Mouse (Mus musculus) forebrain, embryonic 16.5 days (tissue): ENCODE measurements around the gene Neurl4. TPM values are rescaled to one million over a fixed set of nuclear protein-coding genes. Genes with fewer than 3 reads are reported as not detected.

Experiments
- ATAC-seq: fragments of 200-750 bp; cut with Nextera tagmentation; 2 replicates; pipeline ENCODE4 v1.8.0; 2017; ENCODE audit warnings: mild to moderate bottlenecking, moderate library complexity
- H3K27ac ChIP-seq: fragments of 300-500 bp; sonication (generic); 2 replicates; pipeline ENCODE4 v1.5.1; 2014; ENCODE audit warnings: low read length, control low read depth
- H3K27me3 ChIP-seq: fragments of 300-500 bp; sonication (generic); replicated peaks from 2 replicates; pipeline ENCODE4 v1.6.1; 2014; ENCODE audit warnings: low read length; ENCODE audit not compliant: control insufficient read depth, insufficient read depth
- H3K36me3 ChIP-seq: fragments of 300-500 bp; sonication (generic); 2 replicates; pipeline ENCODE4 v1.6.1; 2014; ENCODE audit not compliant: control insufficient read depth, insufficient read depth
- H3K4me1 ChIP-seq: fragments of 300-500 bp; sonication (generic); replicated peaks from 2 replicates; pipeline ENCODE4 v1.6.1; 2014; ENCODE audit warnings: low read length; ENCODE audit not compliant: control insufficient read depth, insufficient read depth
- H3K4me2 ChIP-seq: fragments of 300-500 bp; sonication (generic); 2 replicates; pipeline ENCODE4 v1.6.1; 2014; ENCODE audit warnings: mild to moderate bottlenecking, low read length, control low read depth
- H3K4me3 ChIP-seq: fragments of 300-500 bp; sonication (generic); replicated peaks from 2 replicates; pipeline ENCODE4 v1.5.1; 2014; ENCODE audit warnings: mild to moderate bottlenecking, low read length, control low read depth
- H3K9ac ChIP-seq: fragments of 300-500 bp; sonication (generic); replicated peaks from 2 replicates; pipeline ENCODE4 v1.6.1; 2014; ENCODE audit warnings: low read depth, low read length, control low read depth
- H3K9me3 ChIP-seq: fragments of 300-500 bp; sonication (generic); 2 replicates; pipeline ENCODE4 v1.6.1; 2016; ENCODE audit warnings: low read length; ENCODE audit not compliant: control insufficient read depth
- WGBS: fragments of 180-500 bp; shearing (Covaris S2); extraction: QIAGEN DNeasy Blood & Tissue Kit; methylation state at CpG from one replicate; pipeline ENCODE4 v1.1.7; 2014; 5-methylcytosine and 5-hydroxymethylcytosine counted together
- polyA plus RNA-seq: library from polyadenylated mRNA; unstranded; fragments of >200 nt; fragmentation: Nextera tagmentation; extraction: Ambion mirVana; gene quantifications from 2 replicates; pipeline ENCODE4 v1.2.1, GENCODE M21; 2015

Neurl4 gene
- polyA plus RNA-seq, 1 experiment from 2014 or later, result 21.5 TPM

- 51% methylated on average over 15 of the region's 15 CpGs for whole genome bisulfite sequencing
- H3K27ac ChIP-seq, result no peak overlapping the region
- H3K9me3 ChIP-seq, result no peaks in the 10 kb centered on the region
- ATAC-seq, result no peak
- no peaks in the 10 kb centered on the region for H3K36me3 ChIP-seq
- peaks cover 16% of the 10 kb centered on the region for H3K4me1 ChIP-seq
- 0 out of 2 replicates have a peak overlapping the region, but pooled peaks have one; percentile 8 for H3K9ac ChIP-seq
- no peak overlapping the region for H3K4me2 ChIP-seq
- H3K27me3 ChIP-seq, result peaks cover 5% of the 10 kb centered on the region; the same call in 1 of the 2 replicates
- no peak overlapping the region for H3K4me3 ChIP-seq
These were observed 21.2 kb upstream of the Neurl4 start for GRCm38 (mm10) chr11:69879711-69880110.

- H3K9ac ChIP-seq, result peak overlapping the region; percentile 59
- no peaks in the 10 kb centered on the region for H3K36me3 ChIP-seq
- peak; percentile 45 for ATAC-seq
- H3K4me3 ChIP-seq, result peak overlapping the region; percentile 44
- H3K27me3 ChIP-seq, result peaks cover 5% of the 10 kb centered on the region; the same call in 1 of the 2 replicates
- 2% methylated on average over 18 of the region's 18 CpGs for WGBS
- H3K9me3 ChIP-seq, result no peaks in the 10 kb centered on the region
- peak overlapping the region; percentile 72 for H3K4me2 ChIP-seq
- H3K27ac ChIP-seq, result no peak overlapping the region
- H3K4me1 ChIP-seq, result peaks cover 16% of the 10 kb centered on the region
These were observed 20.4 kb upstream of the Neurl4 start for GRCm38 (mm10) chr11:69880506-69880852.

GRCm38 (mm10) chr11:69880853-69881603 is 19.8 kb upstream of the Neurl4 start, which contains the start of gene Kctd11:
TSS of gene Kctd11 (minus strand) at chr11:69881406.
- H3K36me3 ChIP-seq, result no peaks in the 10 kb centered on the region
- peak within 1 kb of the TSS; percentile 72 for H3K4me2 ChIP-seq
- peaks cover 5% of the 10 kb centered on the region; the same call in 1 of the 2 replicates for H3K27me3 ChIP-seq
- under 1% methylated on average over 46 of the region's 46 CpGs for WGBS
- ATAC-seq, result peak; percentile 78
- peak within 1 kb of the TSS; percentile 44 for H3K4me3 ChIP-seq
- H3K9ac ChIP-seq, result peak within 1 kb of the TSS; percentile 59
- H3K4me1 ChIP-seq, result peaks cover 16% of the 10 kb centered on the region
- 0 out of 2 replicates have a peak within 1 kb of the TSS, but pooled peaks have one; percentile 16 for H3K27ac ChIP-seq
- H3K9me3 ChIP-seq, result no peaks in the 10 kb centered on the region

- 56% methylated on average over 21 of the region's 21 CpGs for WGBS
- H3K36me3 ChIP-seq, result no peaks in the 10 kb centered on the region
- H3K9me3 ChIP-seq, result no peaks in the 10 kb centered on the region
- peak overlapping the region; percentile 72 for H3K4me2 ChIP-seq
- no peak for ATAC-seq
- peaks cover 5% of the 10 kb centered on the region; the same call in 1 of the 2 replicates for H3K27me3 ChIP-seq
- H3K4me1 ChIP-seq, result peaks cover 16% of the 10 kb centered on the region
- peak overlapping the region; percentile 44; the same call in 1 of the 2 replicates for H3K4me3 ChIP-seq
- no peak overlapping the region for H3K9ac ChIP-seq
- no peak overlapping the region for H3K27ac ChIP-seq
These were observed 18.8 kb upstream of the Neurl4 start for GRCm38 (mm10) chr11:69881787-69882670.

GRCm38 (mm10) chr11:69883066-69883465 is 17.8 kb upstream of the Neurl4 start:
- no peak overlapping the region for H3K9ac ChIP-seq
- H3K27me3 ChIP-seq, result peaks cover 5% of the 10 kb centered on the region; the same call in 1 of the 2 replicates
- H3K4me1 ChIP-seq, result peaks cover 14% of the 10 kb centered on the region

GRCm38 (mm10) chr11:69883527-69884151 is 17.2 kb upstream of the Neurl4 start:
- Histone ChIP-seq H3K36me3 (no peaks in the 10 kb centered on the region), H3K4me1 (peaks cover 14% of the 10 kb centered on the region), H3K9ac (no peak overlapping the region), H3K27ac (no peak overlapping the region), H3K4me3 (no peak overlapping the region), H3K4me2 (no peak overlapping the region), H3K27me3 (peaks cover 5% of the 10 kb centered on the region; the same call in 1 of the 2 replicates), H3K9me3 (no peaks in the 10 kb centered on the region)
- WGBS, result 91% methylated on average over 8 of the region's 8 CpGs
- ATAC-seq, result no peak

More at GRCm38 (mm10) chr11:69883066-69883465, 17.8 kb upstream of the Neurl4 start:
- WGBS, result 63% methylated on average over 4 of the region's 4 CpGs
- no peak for ATAC-seq
- H3K9me3 ChIP-seq, result no peaks in the 10 kb centered on the region
- H3K4me3 ChIP-seq, result no peak overlapping the region
- H3K36me3 ChIP-seq, result no peaks in the 10 kb centered on the region
- H3K4me2 ChIP-seq, result no peak overlapping the region
- no peak overlapping the region for H3K27ac ChIP-seq

- Histone ChIP-seq H3K27ac (no peak overlapping the region), H3K9me3 (no peaks in the 10 kb centered on the region), H3K4me1 (peaks cover 14% of the 10 kb centered on the region), H3K36me3 (no peaks in the 10 kb centered on the region), H3K4me2 (no peak overlapping the region), H3K4me3 (no peak overlapping the region), H3K27me3 (peaks cover 5% of the 10 kb centered on the region; the same call in 1 of the 2 replicates), H3K9ac (no peak overlapping the region)
- WGBS, result 80% methylated on average over 9 of the region's 9 CpGs
- no peak for ATAC-seq
These were observed 16.6 kb upstream of the Neurl4 start for GRCm38 (mm10) chr11:69884240-69884639.

GRCm38 (mm10) chr11:69884663-69885062 is 16.2 kb upstream of the Neurl4 start:
- Histone ChIP-seq H3K4me3 (no peak overlapping the region), H3K4me1 (peaks cover 14% of the 10 kb centered on the region), H3K27me3 (peaks cover 5% of the 10 kb centered on the region; the same call in 1 of the 2 replicates), H3K36me3 (no peaks in the 10 kb centered on the region), H3K4me2 (no peak overlapping the region), H3K27ac (no peak overlapping the region), H3K9ac (no peak overlapping the region), H3K9me3 (no peaks in the 10 kb centered on the region)
- no peak for ATAC-seq
- 78% methylated on average over 8 of the region's 8 CpGs for WGBS
